Mouse (Mus musculus) liver, adult 2 months (tissue): ENCODE measurements around the gene Fam160a1.

Experiments
- CTCF ChIP-seq: fragments of 200-500 bp; IDR thresholded peaks from 2 replicates; pipeline ENCODE4 v1.5.1; 2011; ENCODE audit warnings: low read depth, low read length, control low read depth
- POLR2A ChIP-seq: fragments of 200-500 bp; IDR thresholded peaks from 2 replicates; pipeline ENCODE4 v1.6.1; 2011; ENCODE audit warnings: low read length, control low read depth; ENCODE audit not compliant: insufficient read depth; ENCODE audit errors: extremely low read depth

DNA sequence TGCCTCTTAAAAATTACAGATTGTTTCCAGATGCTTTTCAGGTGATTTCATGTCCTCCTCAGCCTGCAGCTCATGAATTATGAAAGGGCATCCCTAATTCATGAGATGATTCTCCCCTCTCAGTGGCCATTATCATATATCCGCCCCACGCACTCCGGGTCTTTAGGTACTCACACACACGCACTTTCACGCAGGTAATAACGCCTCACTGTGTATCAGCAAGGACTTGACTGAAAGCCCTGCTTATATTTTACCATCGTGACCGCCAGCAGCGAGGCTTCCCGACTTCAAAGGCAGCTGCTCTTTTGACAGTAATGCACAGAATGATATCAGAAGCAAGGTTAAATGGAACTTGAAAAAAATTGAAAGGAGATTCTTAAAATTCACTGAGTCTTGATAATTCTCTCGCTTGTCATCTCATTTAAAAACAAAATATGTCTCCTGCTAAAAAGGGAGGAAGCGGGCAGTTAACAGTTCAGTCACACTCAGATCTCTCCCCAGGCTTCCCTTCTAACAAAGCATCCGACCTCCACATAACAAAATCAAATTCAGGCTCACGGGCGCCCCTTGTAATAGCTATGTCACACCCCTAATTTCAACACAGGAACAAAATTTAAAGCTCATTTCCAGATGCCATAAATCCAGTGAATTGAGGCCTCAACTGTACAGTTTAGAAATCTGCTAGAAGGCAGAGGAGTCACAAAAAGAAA lies 3.9 kb upstream of the Fam160a1 start:
- TF ChIP-seq POLR2A (no peak), CTCF (no peak)
